Mouse (Mus musculus) heart, embryonic 14.5 days (tissue): Measurements from ENCODE around the gene Urb1. TPM values are rescaled to one million over a fixed set of nuclear protein-coding genes. Genes with fewer than 3 reads are reported as not detected.
"Not testable (repeated sequence)": the region's sequence is repeated elsewhere in the genome, so short reads cannot be mapped to it uniquely, and the experiment has no call there.

Experiments
- ATAC-seq: fragments of 200-750 bp; cut with Nextera tagmentation; 2 replicates; pipeline ENCODE4 v1.8.0; 2017; ENCODE audit warnings: low read depth, moderate TSS enrichment; ENCODE audit not compliant: insufficient number of reproducible peaks, insufficient read depth, low FRiP score
- H3K27ac ChIP-seq, 2 experiments: fragments of 200-500 bp in 1 of 2; fragments of 300-500 bp in 1 of 2; sonication (generic) in 1 of 2; replicated peaks in 1 of 2; 2 replicates each; pipeline ENCODE4 v1.5.1; 2012 to 2014; ENCODE audit warnings: low read depth in 2 of 2, low read length in 2 of 2, control low read depth in 1 of 2, mild to moderate bottlenecking in 1 of 2, mixed read lengths in 1 of 2; ENCODE audit not compliant: control insufficient read depth in 1 of 2, insufficient read depth in 1 of 2
- H3K27me3 ChIP-seq: fragments of 300-500 bp; sonication (generic); 2 replicates; pipeline ENCODE4 v1.6.1; 2014; ENCODE audit warnings: mild to moderate bottlenecking, low read length, control low read depth; ENCODE audit not compliant: control insufficient read depth, insufficient read depth
- H3K36me3 ChIP-seq: fragments of 300-500 bp; sonication (generic); 2 replicates; pipeline ENCODE4 v1.6.1; 2014; ENCODE audit warnings: mild to moderate bottlenecking, control low read depth, low read length, mixed read lengths; ENCODE audit not compliant: control insufficient read depth, insufficient read depth
- H3K4me1 ChIP-seq, 2 experiments: fragments of 200-500 bp in 1 of 2; fragments of 300-500 bp in 1 of 2; sonication (generic) in 1 of 2; 2 replicates each; pipeline ENCODE4 v1.6.1; 2012 to 2014; ENCODE audit warnings: low read length in 2 of 2, control low read depth in 1 of 2, mixed read lengths in 1 of 2; ENCODE audit not compliant: control insufficient read depth in 2 of 2, insufficient read depth in 2 of 2
- H3K4me2 ChIP-seq: fragments of 300-500 bp; sonication (generic); 2 replicates; pipeline ENCODE4 v1.6.1; 2014; ENCODE audit warnings: mild to moderate bottlenecking, low read length
- H3K4me3 ChIP-seq, 2 experiments: fragments of 200-500 bp in 1 of 2; fragments of 300-500 bp in 1 of 2; sonication (generic) in 1 of 2; 2 replicates each; pipeline ENCODE4 v1.5.1; 2012 to 2014; ENCODE audit warnings: low read length in 2 of 2, mild to moderate bottlenecking in 2 of 2, control low read depth in 1 of 2, low read depth in 1 of 2, moderate library complexity in 1 of 2; ENCODE audit not compliant: control insufficient read depth in 1 of 2, insufficient read depth in 1 of 2
- H3K9ac ChIP-seq: fragments of 300-500 bp; sonication (generic); 2 replicates; pipeline ENCODE4 v1.6.1; 2014; ENCODE audit warnings: mild to moderate bottlenecking, low read length
- H3K9me3 ChIP-seq: fragments of 300-500 bp; sonication (generic); 2 replicates; pipeline ENCODE4 v1.6.1; 2016; ENCODE audit warnings: low read length, control low read depth; ENCODE audit not compliant: control insufficient read depth
- WGBS: fragments of 180-500 bp; shearing (Covaris S2); extraction: QIAGEN DNeasy Blood & Tissue Kit; methylation state at CpG from one replicate; pipeline ENCODE4 v1.1.7; 2014; 5-methylcytosine and 5-hydroxymethylcytosine counted together
- polyA plus RNA-seq: library from polyadenylated mRNA; unstranded; fragments of >200 nt; fragmentation: Nextera tagmentation; extraction: Ambion mirVana; gene quantifications from 2 replicates; pipeline ENCODE4 v1.2.1, GENCODE M21; 2014

Urb1 gene
- polyA plus RNA-seq, 1 experiment from 2014 or later, result 7.6 TPM

DNA sequence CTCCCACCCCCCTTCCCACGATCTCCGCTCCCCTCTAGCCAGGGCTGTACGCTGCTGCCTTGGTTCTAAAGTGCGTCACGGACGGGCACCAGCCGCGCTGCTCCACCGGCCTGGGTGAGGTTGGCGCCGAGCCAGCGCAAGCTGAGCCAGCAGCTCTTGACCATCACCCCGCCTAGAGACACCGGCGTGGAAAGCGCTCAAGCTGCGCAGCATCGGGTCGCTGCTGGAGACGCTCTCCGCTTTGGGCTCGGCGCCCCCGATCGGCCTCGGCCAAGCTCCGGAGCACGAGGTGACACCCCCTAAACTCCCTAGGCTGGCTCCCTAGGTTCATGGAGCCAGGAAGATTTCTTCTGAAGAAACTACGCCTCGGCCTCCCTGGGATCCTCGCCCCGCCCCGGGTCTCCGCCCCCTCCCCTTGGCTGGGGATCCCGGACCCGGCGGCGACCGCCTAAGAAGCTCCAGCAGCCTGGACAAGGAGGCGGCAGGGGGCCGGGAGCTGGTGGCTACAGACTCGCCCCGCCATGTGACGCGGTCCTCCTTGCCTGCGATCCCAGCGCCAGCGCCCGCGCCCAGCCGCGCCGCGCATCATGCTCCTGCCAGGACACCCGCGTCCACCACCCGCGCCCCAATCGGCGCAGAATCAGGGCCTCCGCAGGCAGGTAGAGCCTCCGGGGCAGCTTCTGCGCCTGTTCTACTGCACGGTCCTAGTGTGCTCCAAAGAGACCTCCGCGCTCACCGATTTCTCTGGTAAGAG is 20.6 kb upstream of the Urb1 start:
- Histone ChIP-seq H3K27me3 (peaks cover 4% of the 10 kb centered on the region), H3K27ac (peak overlapping the region; percentile 71 to 79), H3K4me1 (peaks cover 5 to 28% of the 10 kb centered on the region in 2 experiments; a peak in 3 of 4 replicates), H3K4me3 (peak overlapping the region; percentile 50 to 66), H3K36me3 (no peaks in the 10 kb centered on the region), H3K9me3 (no peaks in the 10 kb centered on the region), H3K4me2 (peak overlapping the region; percentile 99), H3K9ac (peak overlapping the region; percentile 73)
- peak; percentile 60 for ATAC-seq
- under 1% methylated on average over 67 of the region's 67 CpGs for WGBS

GRCm38 (mm10) chr16:90829894-90830685 is 19.9 kb upstream of the Urb1 start:
- H3K27me3 ChIP-seq, result peaks cover 4% of the 10 kb centered on the region
- no peaks in the 10 kb centered on the region for H3K9me3 ChIP-seq
- H3K36me3 ChIP-seq, result no peaks in the 10 kb centered on the region
- peak overlapping the region; percentile 71 to 79 for H3K27ac ChIP-seq
- H3K4me1 ChIP-seq, result peaks cover 5 to 28% of the 10 kb centered on the region in 2 experiments; a peak in 3 of 4 replicates
- H3K4me2 ChIP-seq, result peak overlapping the region; percentile 99
- WGBS, result under 1% methylated on average over 45 of the region's 45 CpGs
- H3K9ac ChIP-seq, result peak overlapping the region; percentile 73
- peak; percentile 85 for ATAC-seq
- peak overlapping the region; percentile 50 to 66 for H3K4me3 ChIP-seq

- Histone ChIP-seq H3K4me1 (peaks cover 5 to 28% of the 10 kb centered on the region in 2 experiments; a peak in 3 of 4 replicates), H3K27ac (no peak overlapping the region), H3K4me3 (no peak overlapping the region), H3K27me3 (peaks cover 4% of the 10 kb centered on the region), H3K9me3 (no peaks in the 10 kb centered on the region), H3K4me2 (no peak overlapping the region), H3K36me3 (no peaks in the 10 kb centered on the region), H3K9ac (no peak overlapping the region)
- no peak for ATAC-seq
- whole genome bisulfite sequencing, result 78% methylated on average over 7 of the region's 7 CpGs
Measured at GRCm38 (mm10) chr16:90829136-90829535, 18.9 kb upstream of the Urb1 start.

GRCm38 (mm10) chr16:90827498-90827897 is 17.3 kb upstream of the Urb1 start:
- no peaks in the 10 kb centered on the region for H3K9me3 ChIP-seq
- no peak overlapping the region for H3K4me3 ChIP-seq
- H3K36me3 ChIP-seq, result no peaks in the 10 kb centered on the region
- no peak overlapping the region for H3K4me2 ChIP-seq
- no peak overlapping the region for H3K9ac ChIP-seq
- no peak for ATAC-seq
- H3K27me3 ChIP-seq, result peaks cover 4% of the 10 kb centered on the region
- H3K4me1 ChIP-seq, result peaks cover 3 to 22% of the 10 kb centered on the region in 2 experiments; a peak in 3 of 4 replicates
- 84% methylated on average over 9 of the region's 9 CpGs for WGBS
- H3K27ac ChIP-seq, result no peak overlapping the region

DNA sequence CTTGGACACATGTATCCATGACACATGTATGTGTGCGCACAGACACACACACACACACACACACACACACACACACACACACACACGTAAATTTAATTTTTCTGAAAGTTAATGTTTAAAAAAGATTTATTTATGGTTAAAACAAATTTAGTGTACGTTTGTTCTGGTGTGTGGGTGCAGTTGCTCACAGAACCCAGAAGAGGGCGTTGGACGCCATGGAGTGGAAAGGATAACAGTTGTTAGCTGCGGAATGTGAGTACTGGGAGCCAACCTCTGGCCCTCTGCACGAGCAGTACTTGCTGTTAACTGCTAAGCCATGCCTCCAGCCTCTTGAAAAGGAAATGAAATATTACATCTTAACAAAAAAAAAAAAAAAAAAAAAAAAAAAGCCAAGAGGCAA is 16.2 kb upstream of the Urb1 start, which contains the start of gene Eva1c:
TSS of gene Eva1c (plus strand) at position 263 of the 400 bp plus-strand sequence.
- Histone ChIP-seq H3K27ac (no peak within 1 kb of the TSS), H3K4me2 (no peak within 1 kb of the TSS), H3K9ac (no peak within 1 kb of the TSS), H3K27me3 (no peaks in the 10 kb centered on the region), H3K4me1 (peaks cover 3 to 19% of the 10 kb centered on the region in 2 experiments; a peak in 2 of 4 replicates), H3K36me3 (no peaks in the 10 kb centered on the region), H3K9me3 (no peaks in the 10 kb centered on the region), H3K4me3 (no peak within 1 kb of the TSS)
- WGBS, result 73% methylated on average over 7 of the region's 7 CpGs
- no peak for ATAC-seq

GRCm38 (mm10) chr16:90826041-90826440 is 15.8 kb upstream of the Urb1 start:
- Histone ChIP-seq H3K9me3 (no peaks in the 10 kb centered on the region), H3K4me3 (no peak overlapping the region)
- WGBS, result 80% methylated on average over 5 of the region's 5 CpGs

DNA sequence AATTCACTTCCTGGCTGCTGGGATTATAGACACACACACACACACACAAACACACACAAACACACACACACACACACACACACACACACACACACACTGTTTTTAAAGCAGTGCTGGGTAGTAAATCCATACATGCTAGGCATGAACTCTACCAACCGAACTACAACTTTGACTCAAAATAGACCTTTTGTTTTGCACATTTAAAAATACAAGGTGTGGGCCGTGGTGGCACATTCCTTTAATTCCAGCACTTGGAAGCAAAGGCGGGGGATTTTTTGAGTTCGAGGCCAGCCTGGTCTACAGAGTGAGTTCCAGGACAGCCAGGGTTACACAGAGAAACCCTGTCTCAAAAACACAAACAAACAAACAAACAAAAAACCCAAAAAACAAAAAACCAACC is 13.8 kb upstream of the Urb1 start:
- not testable (repeated sequence) for ATAC-seq, H3K27me3 ChIP-seq, H3K9me3 ChIP-seq, H3K4me3 ChIP-seq, H3K4me1 ChIP-seq, H3K36me3 ChIP-seq, H3K9ac ChIP-seq, H3K27ac ChIP-seq, H3K4me2 ChIP-seq
- WGBS, result 46% methylated on average over 4 of the region's 4 CpGs

More at GRCm38 (mm10) chr16:90826041-90826440, 15.8 kb upstream of the Urb1 start:
- no peak overlapping the region for H3K4me2 ChIP-seq
- peaks cover 3 to 15% of the 10 kb centered on the region in 2 experiments; a peak in 2 of 4 replicates for H3K4me1 ChIP-seq
- H3K36me3 ChIP-seq, result no peaks in the 10 kb centered on the region
- no peak for ATAC-seq
- no peak overlapping the region for H3K27ac ChIP-seq
- H3K27me3 ChIP-seq, result no peaks in the 10 kb centered on the region
- no peak overlapping the region for H3K9ac ChIP-seq
